ENCODE assay signal across 8 mouse cellular contexts in genomic region chr16:17759344-17759773, GRCm38 (mm10). TPM values are rescaled to one million over a fixed set of nuclear protein-coding genes. Genes with fewer than 3 reads are reported as not detected.
DNase-seq lines count a peak whose midpoint lies in the region; ATAC-seq and TF ChIP-seq lines count a peak whose summit lies in the region.

Klhl22 (plus strand) TSS chr16:17759618.

- peak within 1 kb of the TSS; percentile 93 for H3K4me2 ChIP-seq in heart, embryonic 11.5 days
- peak within 1 kb of the TSS; percentile 90 for H3K4me2 ChIP-seq in kidney, embryonic 15.5 days
- peak within 1 kb of the TSS; percentile 75 for H3K4me2 ChIP-seq in limb, embryonic 15.5 days
- H3K4me2 ChIP-seq in midbrain, postnatal 0 days (ENCODE audit: low read depth, low read length, poor library complexity, severe bottlenecking) = peak within 1 kb of the TSS; percentile 80

- peaks cover 4% of the 10 kb centered on the region; the same call in 1 of the 2 replicates for H3K9me3 ChIP-seq in erythroblast, embryonic 14.5 days (ENCODE audit: control insufficient read depth, low read length)
- H3K9me3 ChIP-seq in heart, embryonic 11.5 days (replicated peaks; ENCODE audit: control insufficient read depth, low read length) = no peaks in the 10 kb centered on the region
- no peaks in the 10 kb centered on the region for H3K9me3 ChIP-seq in kidney, embryonic 15.5 days (replicated peaks)
- no peaks in the 10 kb centered on the region for H3K9me3 ChIP-seq in limb, embryonic 15.5 days
- H3K9me3 ChIP-seq in midbrain, postnatal 0 days (ENCODE audit: low read length) = no peaks in the 10 kb centered on the region

- peak within 1 kb of the TSS; percentile 67 for H3K27ac ChIP-seq in heart, embryonic 11.5 days (ENCODE audit: low read depth, low read length)
- peak within 1 kb of the TSS; percentile 66 for H3K27ac ChIP-seq in kidney, embryonic 15.5 days
- H3K27ac ChIP-seq in limb, embryonic 15.5 days = peak within 1 kb of the TSS; percentile 84
- peak within 1 kb of the TSS; percentile 89 for H3K27ac ChIP-seq in midbrain, postnatal 0 days (ENCODE audit: low read depth, low read length)

- H3K4me3 ChIP-seq in erythroblast, embryonic 14.5 days (replicated peaks) = peak within 1 kb of the TSS; percentile 65
- peak within 1 kb of the TSS; percentile 63 for H3K4me3 ChIP-seq in heart, embryonic 11.5 days (ENCODE audit: low read depth, low read length)
- peak within 1 kb of the TSS; percentile 59 for H3K4me3 ChIP-seq in kidney, embryonic 15.5 days (replicated peaks)
- H3K4me3 ChIP-seq in limb, embryonic 15.5 days = peak within 1 kb of the TSS; percentile 75
- peak within 1 kb of the TSS; percentile 72 for H3K4me3 ChIP-seq in midbrain, postnatal 0 days (ENCODE audit: low read depth, low read length)

- peak; percentile 87 for DNase-seq in 416B (ENCODE audit: low read depth)
- DNase-seq in brain, adult 2 months (ENCODE audit: low read depth, low spot score) = peak; percentile 96
- DNase-seq in midbrain, postnatal 0 days (ENCODE audit: low spot score) = peak; percentile 92
- DNase-seq in spleen, postnatal 14 days (ENCODE audit: low spot score in 2 of 2) = peak; percentile 78 to 85

- TF ChIP-seq CTCF in midbrain, postnatal 0 days (IDR thresholded peaks at IDR 0.05) = no peak

- WGBS in heart, embryonic 11.5 days (ENCODE audit: insufficient replicate concordance) = 1% methylated on average over 22 of the region's 28 CpGs
- WGBS in kidney, embryonic 15.5 days = under 1% methylated on average over 22 of the region's 28 CpGs
- WGBS in limb, embryonic 15.5 days = 1% methylated on average over 28 of the region's 28 CpGs
- under 1% methylated on average over 22 of the region's 28 CpGs for WGBS in midbrain, postnatal 0 days

- peaks cover 44% of the 10 kb centered on the region for H3K4me1 ChIP-seq in erythroblast, embryonic 14.5 days (ENCODE audit: control insufficient read depth)
- peaks cover 15% of the 10 kb centered on the region for H3K4me1 ChIP-seq in heart, embryonic 11.5 days (ENCODE audit: control insufficient read depth, insufficient read depth, low read length)
- peaks cover 38% of the 10 kb centered on the region for H3K4me1 ChIP-seq in kidney, embryonic 15.5 days
- H3K4me1 ChIP-seq in limb, embryonic 15.5 days = peaks cover 35% of the 10 kb centered on the region
- peaks cover 15% of the 10 kb centered on the region for H3K4me1 ChIP-seq in midbrain, postnatal 0 days (ENCODE audit: insufficient read depth, low read length)

- H3K36me3 ChIP-seq in erythroblast, embryonic 14.5 days (ENCODE audit: control insufficient read depth) = peaks cover 1% of the 10 kb centered on the region; the same call in 1 of the 2 replicates
- H3K36me3 ChIP-seq in heart, embryonic 11.5 days (ENCODE audit: control insufficient read depth, insufficient read depth, low read length) = no peaks in the 10 kb centered on the region
- H3K36me3 ChIP-seq in kidney, embryonic 15.5 days = peaks cover 4% of the 10 kb centered on the region
- peaks cover 5% of the 10 kb centered on the region for H3K36me3 ChIP-seq in limb, embryonic 15.5 days
- peaks cover 2% of the 10 kb centered on the region; the same call in 1 of the 2 replicates for H3K36me3 ChIP-seq in midbrain, postnatal 0 days (ENCODE audit: insufficient read depth, low read length)

- peaks cover 37% of the 10 kb centered on the region for H3K27me3 ChIP-seq in erythroblast, embryonic 14.5 days (ENCODE audit: control insufficient read depth)
- H3K27me3 ChIP-seq in heart, embryonic 11.5 days (ENCODE audit: control insufficient read depth, insufficient read depth, low read length) = no peaks in the 10 kb centered on the region
- H3K27me3 ChIP-seq in kidney, embryonic 15.5 days = no peaks in the 10 kb centered on the region
- no peaks in the 10 kb centered on the region for H3K27me3 ChIP-seq in limb, embryonic 15.5 days
- no peaks in the 10 kb centered on the region for H3K27me3 ChIP-seq in midbrain, postnatal 0 days (ENCODE audit: insufficient read depth, low read length)

- peak; percentile 88 for ATAC-seq in heart, embryonic 11.5 days (replicated peaks; ENCODE audit: insufficient number of reproducible peaks, low FRiP score, low TSS enrichment)
- peak; percentile 95 for ATAC-seq in kidney, embryonic 15.5 days (replicated peaks; ENCODE audit: low FRiP score)
- ATAC-seq in limb, embryonic 15.5 days (ENCODE audit: insufficient number of reproducible peaks, low FRiP score, low TSS enrichment, low read depth) = peak; percentile 96
- peak; percentile 93 for ATAC-seq in midbrain, postnatal 0 days (ENCODE audit: low FRiP score)

- H3K9ac ChIP-seq in heart, embryonic 11.5 days (ENCODE audit: low read depth, low read length) = peak within 1 kb of the TSS; percentile 73
- H3K9ac ChIP-seq in kidney, embryonic 15.5 days = peak within 1 kb of the TSS; percentile 81
- peak within 1 kb of the TSS; percentile 85 for H3K9ac ChIP-seq in limb, embryonic 15.5 days
- H3K9ac ChIP-seq in midbrain, postnatal 0 days (replicated peaks; ENCODE audit: low read length, poor library complexity, severe bottlenecking) = peak within 1 kb of the TSS; percentile 92

RNA-seq across cellular contexts. Expression of gene Klhl22, which starts in this region (rescaled TPM):
- polyA plus RNA-seq in erythroblast, embryonic 14.5 days (2012) = 0.22 and 1.5 TPM in 2 replicates
- polyA plus RNA-seq in heart, embryonic 11.5 days (2014; fragmentation: Nextera tagmentation; extraction: Ambion mirVana) = 43.2 and 44.1 TPM in 2 replicates
- 65.1 and 71.4 TPM in 2 replicates for polyA plus RNA-seq in kidney, embryonic 15.5 days (2015; fragmentation: Nextera tagmentation; extraction: Ambion mirVana)
- polyA plus RNA-seq in limb, embryonic 15.5 days (2015; fragmentation: Nextera tagmentation; extraction: Ambion mirVana) = 83.9 and 88.5 TPM in 2 replicates
- total RNA-seq in midbrain, postnatal 0 days (2014; rRNA removed) = 150 and 156 TPM in 2 replicates
- 79.3 and 82.6 TPM in 2 replicates for polyA plus RNA-seq in midbrain, postnatal 0 days (2015; fragmentation: Nextera tagmentation; extraction: Ambion mirVana)

Comparison
In these comparisons a context has a peak if more than half of its experiments do, and no peak if none do; other contexts are left out.
1. Peak in every context shown above with its lines: DNase-seq, ATAC-seq, H3K4me3 ChIP-seq and H3K27ac ChIP-seq.
2. RNA of gene Klhl22 (polyA plus RNA-seq): 83.9 to 88.5 TPM in limb, embryonic 15.5 days, 79.3 to 82.6 TPM in midbrain, postnatal 0 days, 65.1 to 71.4 TPM in kidney, embryonic 15.5 days and 43.2 to 44.1 TPM in heart, embryonic 11.5 days; 0.22 to 1.5 TPM in erythroblast, embryonic 14.5 days; every median in the first group is over 10 times any median in the second.